Mouse (Mus musculus): ENCODE measurements around the gene Rtkn2. TPM values are rescaled to one million over a fixed set of nuclear protein-coding genes. Genes with fewer than 3 reads are reported as not detected.

Rtkn2 gene
- total RNA-seq, 4 experiments from 2014 or later: 0.20 to 0.34 (median 0.28) TPM

GRCm38 (mm10) chr10:67996171-67996570 is 16.8 kb downstream of the Rtkn2 start:
- DNase-seq (ENCODE audit: low spot score): no peak

- no peak for DNase-seq (ENCODE audit: low spot score)
These were observed 18.8 kb downstream of the Rtkn2 start for GRCm38 (mm10) chr10:67998116-67998635.

GRCm38 (mm10) chr10:67999170-67999569 is 19.8 kb downstream of the Rtkn2 start:
- DNase-seq (ENCODE audit: low spot score): no peak

DNA sequence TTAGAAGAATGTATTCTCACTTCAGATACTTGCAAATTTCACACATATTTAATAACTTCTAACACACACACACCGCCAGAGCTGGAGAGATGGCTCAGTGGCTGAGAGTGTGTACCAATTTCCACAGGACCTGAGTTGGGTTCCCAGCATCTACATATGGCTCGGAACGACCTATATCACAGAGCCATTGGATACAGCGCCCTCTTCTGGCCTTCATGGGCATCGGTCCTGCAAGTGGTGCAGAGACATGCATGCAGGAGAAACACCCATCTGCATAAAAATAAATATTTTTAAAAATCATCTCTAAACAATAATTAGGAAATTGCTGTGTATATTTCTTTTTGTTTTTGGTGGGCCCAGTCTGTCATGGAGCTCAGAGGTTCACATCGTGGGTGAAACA is 22.1 kb downstream of the Rtkn2 start:
- DNase-seq (ENCODE audit: low spot score): no peak

- DNase-seq (ENCODE audit: low spot score): no peak
These were observed 24.5 kb downstream of the Rtkn2 start for GRCm38 (mm10) chr10:68003651-68004422.

- DNase-seq (ENCODE audit: low spot score): no peak
These were observed 26.0 kb downstream of the Rtkn2 start for GRCm38 (mm10) chr10:68005404-68005803.

DNA sequence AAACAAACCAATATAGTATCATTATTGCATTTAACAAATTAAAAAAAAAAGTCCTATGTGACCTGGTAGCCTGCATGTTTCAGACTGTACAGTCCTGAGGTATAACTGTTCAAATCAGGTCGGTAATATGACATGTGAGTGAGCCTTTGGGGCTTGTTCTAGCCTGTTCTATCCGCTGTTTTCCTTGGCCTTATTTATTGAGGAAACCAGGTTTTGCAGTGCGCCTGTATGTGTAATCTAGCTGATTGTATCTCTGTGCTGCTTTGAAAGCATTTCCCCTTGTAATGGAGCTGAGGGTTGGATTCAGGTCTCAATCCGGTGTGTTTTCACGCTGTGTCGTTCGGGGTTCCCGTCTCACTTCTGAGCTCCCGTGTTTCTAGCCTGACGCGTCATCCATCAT is 27.1 kb downstream of the Rtkn2 start:
- no peak for DNase-seq (ENCODE audit: low spot score)

GRCm38 (mm10) chr10:68007103-68007502 is 27.7 kb downstream of the Rtkn2 start:
- DNase-seq (ENCODE audit: low spot score): no peak

DNA sequence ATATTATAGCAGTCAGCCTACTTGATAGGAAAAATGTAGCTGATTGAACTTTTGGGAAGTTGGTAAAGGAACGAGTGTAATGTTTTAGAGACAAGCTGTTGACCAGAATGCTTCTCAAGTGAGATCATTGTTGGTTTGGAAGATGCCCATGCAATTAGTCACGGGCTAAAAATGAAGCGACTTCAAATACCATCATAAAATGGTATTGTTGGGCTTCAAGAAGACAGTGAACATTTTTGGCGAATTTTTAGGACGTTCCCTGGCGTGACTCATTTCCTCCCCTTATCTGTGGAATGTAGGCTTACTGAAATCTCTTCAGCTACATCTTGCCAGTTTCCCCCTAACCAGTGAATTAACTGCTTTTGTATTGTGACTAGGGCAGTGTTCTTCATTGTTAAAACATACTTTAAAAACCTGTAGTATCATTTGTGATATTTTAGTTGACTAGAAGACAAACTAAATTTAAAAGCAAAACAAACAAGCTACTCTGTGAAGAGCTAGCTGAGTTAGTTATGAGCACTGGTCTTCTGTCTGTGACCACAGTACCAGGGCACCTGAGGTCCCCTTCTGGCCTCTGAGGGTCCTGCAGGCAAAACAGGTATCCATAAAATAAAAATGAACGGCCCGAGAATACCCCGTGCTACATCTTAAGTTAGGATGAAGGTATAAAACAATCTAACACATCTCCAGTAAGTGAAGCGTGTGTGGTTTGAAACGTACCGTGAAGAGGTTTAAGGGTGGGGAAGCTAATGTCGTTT is 29.0 kb downstream of the Rtkn2 start:
- DNase-seq (ENCODE audit: low spot score): peak; percentile 65

- DNase-seq (ENCODE audit: low spot score): no peak
These were observed 29.9 kb downstream of the Rtkn2 start for GRCm38 (mm10) chr10:68009301-68009700.

- no peak for DNase-seq (ENCODE audit: low spot score)
These were observed 30.5 kb downstream of the Rtkn2 start for GRCm38 (mm10) chr10:68009867-68010266.

DNA sequence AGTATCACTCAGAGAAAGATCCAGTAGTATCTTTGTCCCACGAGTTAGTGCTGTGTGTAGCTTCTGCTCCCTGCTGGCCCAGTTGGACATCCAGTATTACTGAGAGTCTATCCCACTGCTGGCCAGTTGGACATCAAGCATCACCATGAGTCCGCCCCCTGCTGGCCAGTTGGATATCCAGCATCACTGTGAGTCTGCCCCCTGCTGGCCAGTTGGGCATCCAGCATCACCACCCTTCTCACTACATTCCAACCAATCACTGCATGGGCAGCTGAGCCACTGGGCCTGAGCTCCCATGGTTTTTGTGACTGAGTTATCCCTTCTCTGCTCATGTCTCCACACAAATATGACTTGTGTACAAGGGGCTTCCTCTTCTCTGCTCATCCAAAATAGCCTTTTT is 33.8 kb downstream of the Rtkn2 start:
- DNase-seq (ENCODE audit: low spot score): no peak

DNA sequence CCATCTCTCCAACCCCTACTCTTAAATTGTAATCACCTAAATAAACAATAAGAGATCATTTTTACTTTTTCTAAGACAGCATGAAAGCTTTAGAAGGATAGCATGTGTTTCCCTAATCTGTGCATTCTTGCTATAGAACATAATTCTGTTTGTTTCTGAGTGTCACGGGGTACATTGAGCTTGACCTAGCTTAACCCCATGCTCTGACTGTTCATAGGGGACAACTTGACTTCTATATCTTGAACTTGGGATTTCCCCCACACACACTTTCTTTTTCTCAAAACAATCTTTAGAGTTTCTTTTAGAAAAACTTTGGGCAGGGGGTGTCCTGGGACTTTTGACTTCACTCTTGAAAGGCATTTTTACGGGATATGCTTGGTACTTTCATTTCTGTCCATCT is 41.4 kb downstream of the Rtkn2 start:
- DNase-seq (ENCODE audit: low spot score): no peak

DNA sequence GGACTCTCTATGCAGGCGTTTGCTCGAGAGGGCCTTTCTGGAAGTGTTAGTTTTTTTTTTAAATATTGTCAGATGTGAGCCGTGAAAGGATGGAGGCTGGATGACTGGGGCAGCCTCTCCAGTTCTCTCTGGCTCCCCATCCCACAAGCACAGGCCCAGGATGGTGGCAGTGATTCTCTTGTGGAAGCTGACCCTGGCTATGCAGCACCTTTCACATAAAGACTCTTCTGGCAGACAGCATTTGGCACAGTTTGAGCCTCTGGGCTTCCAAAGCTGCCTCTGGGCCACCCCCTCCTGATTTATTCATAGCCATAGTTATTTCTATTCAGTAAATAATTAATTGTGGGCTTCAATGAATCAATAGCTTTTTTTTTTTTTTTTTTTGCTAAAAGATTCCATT is 46.3 kb downstream of the Rtkn2 start:
- no peak for DNase-seq (ENCODE audit: low spot score)

GRCm38 (mm10) chr10:68028327-68029080 is 49.1 kb downstream of the Rtkn2 start:
- no peak for DNase-seq (ENCODE audit: low spot score)

- no peak for DNase-seq (ENCODE audit: low spot score)
These were observed 49.8 kb downstream of the Rtkn2 start for GRCm38 (mm10) chr10:68029081-68029626.

- no peak for DNase-seq (ENCODE audit: low spot score)
These were observed 50.7 kb downstream of the Rtkn2 start for GRCm38 (mm10) chr10:68030027-68030426.

DNA sequence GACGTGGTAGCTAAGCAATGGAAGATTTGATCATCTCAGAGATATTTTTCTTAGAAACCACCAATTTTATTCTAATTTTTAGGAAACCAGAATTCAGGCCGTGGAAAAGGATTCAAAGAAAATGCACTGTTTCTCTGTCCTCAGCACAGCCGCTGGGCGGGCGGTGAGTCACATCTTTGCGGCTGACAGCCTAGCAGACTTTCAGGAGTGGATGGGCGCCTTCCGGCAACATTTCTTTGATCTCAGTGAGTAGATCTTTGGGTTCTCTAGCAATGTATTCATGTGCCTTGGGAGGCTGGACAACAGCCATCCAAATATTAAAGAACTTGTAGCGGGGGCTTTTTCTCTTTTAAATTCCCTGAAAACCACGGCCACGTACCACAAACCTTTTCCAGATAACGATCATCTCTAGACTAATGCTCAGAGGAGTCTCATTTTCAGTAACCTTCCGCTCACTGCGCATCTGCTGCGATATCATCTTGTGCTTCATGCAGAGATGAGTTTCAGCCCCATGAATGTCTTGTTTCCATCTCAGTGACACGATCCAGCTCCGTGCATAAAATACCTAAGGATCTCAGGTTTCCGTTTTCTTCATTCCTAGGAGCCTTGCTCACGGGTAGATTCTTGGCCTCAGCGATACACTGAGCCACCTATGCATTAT is 56.5 kb downstream of the Rtkn2 start:
- no peak for DNase-seq (ENCODE audit: low spot score)

DNA sequence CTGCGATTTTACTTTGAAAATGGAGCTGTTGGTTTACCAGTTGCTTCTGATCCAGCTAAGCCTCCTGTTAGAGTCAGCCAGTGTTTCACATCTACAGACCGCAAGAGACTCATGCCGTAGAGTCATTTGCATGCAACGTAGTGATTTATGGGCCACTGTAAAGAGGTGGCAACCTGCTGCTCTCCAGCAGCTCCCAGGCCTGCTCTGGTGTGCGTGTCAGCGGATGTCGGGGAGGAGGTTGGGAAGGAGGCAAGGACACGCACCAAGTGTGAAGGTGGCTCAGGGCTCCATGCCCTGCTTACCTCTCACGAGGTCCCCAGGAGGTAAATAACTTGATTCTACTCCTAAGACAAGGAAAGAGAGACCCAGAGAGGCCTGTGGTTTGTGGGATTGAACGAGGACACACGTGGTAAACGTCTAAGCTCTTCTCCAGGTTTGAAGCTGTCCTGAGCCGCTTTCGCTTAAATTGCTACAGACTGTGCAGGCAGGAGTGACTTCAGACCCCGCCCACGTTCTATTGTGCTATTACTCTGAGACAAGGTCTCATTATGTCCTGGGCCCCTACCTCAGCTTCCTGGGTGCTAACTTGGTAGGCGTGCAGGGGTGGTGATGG is 57.1 kb downstream of the Rtkn2 start:
- DNase-seq (ENCODE audit: low spot score): no peak

DNA sequence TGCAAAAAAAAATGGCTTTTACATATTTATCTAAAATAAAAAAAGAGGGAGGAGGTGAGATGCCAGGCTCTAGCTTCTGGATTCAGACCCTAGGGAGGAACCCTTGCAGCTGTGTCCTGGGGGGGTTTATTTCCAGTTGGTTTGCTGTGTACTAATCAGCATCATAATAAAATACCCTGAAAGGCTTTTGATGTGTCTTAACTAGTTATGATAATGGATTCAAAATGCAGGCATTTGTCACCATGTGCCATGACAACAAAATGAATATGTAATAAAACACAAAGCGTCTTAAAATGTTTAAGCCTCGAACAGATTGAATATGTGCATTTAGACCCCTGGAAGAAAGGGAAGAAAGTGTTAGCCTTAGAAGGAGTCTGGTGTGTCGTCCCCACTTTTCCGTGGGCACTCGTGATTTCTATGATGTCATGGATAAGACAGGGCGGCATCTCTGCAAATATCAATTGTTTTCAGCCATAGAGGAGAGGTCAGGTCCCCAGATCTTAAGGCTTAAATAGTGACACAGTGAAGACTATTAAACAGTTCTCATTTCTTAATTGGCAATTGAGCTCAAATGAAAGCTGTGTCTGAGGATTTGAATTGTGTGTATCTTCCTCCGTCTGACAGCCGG is 59.7 kb downstream of the Rtkn2 start:
- no peak for DNase-seq (ENCODE audit: low spot score)

All from heart, adult 8-10 months (tissue).